Mouse (Mus musculus): ENCODE data around the gene Tulp2. TPM values are rescaled to one million over a fixed set of nuclear protein-coding genes. Genes with fewer than 3 reads are reported as not detected.
"Not testable (repeated sequence)": the region's sequence is repeated elsewhere in the genome, so short reads cannot be mapped to it uniquely, and the experiment has no call there.

Gene Tulp2
- polyA plus RNA-seq, 1 experiment from 2014 or later: 0.54 TPM

DNA sequence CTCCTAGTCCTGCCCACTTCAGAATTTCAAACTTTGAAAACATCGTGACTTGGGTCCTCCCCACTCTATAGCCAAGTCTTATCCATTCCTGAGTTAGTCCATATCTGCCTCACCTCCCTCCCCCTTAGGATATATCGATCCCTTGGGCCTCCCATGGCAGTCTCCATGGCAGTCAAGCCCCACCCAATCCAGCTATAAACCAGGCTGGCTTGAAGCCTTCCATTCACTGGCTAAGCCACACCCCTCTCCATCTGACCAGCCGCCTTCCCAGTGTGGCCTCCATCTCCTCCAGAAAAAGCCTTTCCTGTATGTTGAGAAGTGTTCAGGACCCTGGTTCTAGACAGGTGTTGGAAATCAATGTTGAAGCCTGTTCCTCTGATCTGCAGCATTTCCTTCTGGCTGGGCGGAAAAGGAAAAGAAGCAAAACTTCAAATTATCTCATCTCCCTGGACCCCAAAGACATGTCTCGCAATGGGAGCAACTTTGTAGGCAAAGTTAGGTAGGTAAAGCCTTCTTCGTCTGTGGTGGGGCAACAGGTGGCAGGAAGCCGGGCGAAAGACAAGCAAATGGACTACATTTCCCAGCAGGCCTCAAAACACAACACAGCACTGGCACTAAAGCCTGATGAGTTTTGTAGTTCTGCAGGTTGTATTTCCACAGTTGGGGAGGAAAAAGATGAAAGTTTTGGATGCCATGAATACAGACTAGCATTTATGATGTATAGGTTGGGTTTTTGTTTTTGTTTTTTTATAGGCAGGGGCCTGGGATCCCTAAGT lies 37.9 kb downstream of the Tulp2 start:
- ATAC-seq (ENCODE audit: low FRiP score): no peak
- H3K4me3 ChIP-seq: no peak overlapping the region

GRCm38 (mm10) chr7:45520605-45521004 lies 38.9 kb downstream of the Tulp2 start:
- WGBS: 95% methylated on average over 7 of the region's 7 CpGs
- H3K4me1 ChIP-seq: peaks cover 20% of the 10 kb centered on the region
- H3K27ac ChIP-seq: no peak overlapping the region
- H3K4me2 ChIP-seq (replicated peaks): no peak overlapping the region
- no peaks in the 10 kb centered on the region for H3K9me3 ChIP-seq (replicated peaks)
- no peaks in the 10 kb centered on the region for H3K27me3 ChIP-seq
- peaks cover 2% of the 10 kb centered on the region; the same call in 1 of the 2 replicates for H3K36me3 ChIP-seq
- no peak overlapping the region for H3K9ac ChIP-seq
- ATAC-seq (ENCODE audit: low FRiP score): no peak
- no peak overlapping the region for H3K4me3 ChIP-seq

More for the DNA sequence above, 37.9 kb downstream of the Tulp2 start:
- H3K4me1 ChIP-seq: peaks cover 10% of the 10 kb centered on the region; the same call in 1 of the 2 replicates
- WGBS: 82% methylated on average over 8 of the region's 8 CpGs
- no peaks in the 10 kb centered on the region for H3K27me3 ChIP-seq
- H3K9me3 ChIP-seq (replicated peaks): no peaks in the 10 kb centered on the region
- H3K27ac ChIP-seq: no peak overlapping the region
- H3K9ac ChIP-seq: no peak overlapping the region
- H3K4me2 ChIP-seq (replicated peaks): no peak overlapping the region
- H3K36me3 ChIP-seq: peaks cover 2% of the 10 kb centered on the region; the same call in 1 of the 2 replicates

DNA sequence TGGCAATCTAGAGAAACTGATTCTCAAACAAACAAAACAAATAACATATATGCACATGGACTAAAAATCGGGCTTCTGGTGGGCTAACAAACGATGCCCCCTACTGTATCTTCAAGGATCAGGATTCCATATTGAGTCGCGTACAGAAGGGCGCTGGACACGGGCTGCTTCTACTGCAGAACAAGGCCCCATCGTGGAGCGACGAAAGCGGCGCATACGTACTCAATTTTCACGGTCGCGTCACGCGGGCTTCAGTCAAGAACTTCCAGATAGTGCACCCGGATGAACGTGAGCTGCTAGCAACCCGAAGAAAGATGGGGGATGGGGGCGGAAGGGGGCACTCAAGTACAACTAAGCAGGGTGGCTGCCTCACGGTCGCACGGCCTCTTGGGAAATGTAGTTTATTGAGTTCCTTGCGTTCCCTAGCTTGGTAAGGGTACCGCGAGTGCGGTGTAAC lies 40.1 kb downstream of the Tulp2 start:
- WGBS: under 1% methylated on average over 28 of the region's 28 CpGs
- Histone ChIP-seq H3K4me2 (replicated peaks) (peak overlapping the region; percentile 56), H3K4me3 (peak overlapping the region; percentile 46), H3K27me3 (no peaks in the 10 kb centered on the region), H3K27ac (peak overlapping the region; percentile 87), H3K36me3 (peaks cover 2% of the 10 kb centered on the region; the same call in 1 of the 2 replicates), H3K9ac (peak overlapping the region; percentile 64), H3K4me1 (peaks cover 21% of the 10 kb centered on the region), H3K9me3 (replicated peaks) (no peaks in the 10 kb centered on the region)
- peak; percentile 60 for ATAC-seq (ENCODE audit: low FRiP score)

DNA sequence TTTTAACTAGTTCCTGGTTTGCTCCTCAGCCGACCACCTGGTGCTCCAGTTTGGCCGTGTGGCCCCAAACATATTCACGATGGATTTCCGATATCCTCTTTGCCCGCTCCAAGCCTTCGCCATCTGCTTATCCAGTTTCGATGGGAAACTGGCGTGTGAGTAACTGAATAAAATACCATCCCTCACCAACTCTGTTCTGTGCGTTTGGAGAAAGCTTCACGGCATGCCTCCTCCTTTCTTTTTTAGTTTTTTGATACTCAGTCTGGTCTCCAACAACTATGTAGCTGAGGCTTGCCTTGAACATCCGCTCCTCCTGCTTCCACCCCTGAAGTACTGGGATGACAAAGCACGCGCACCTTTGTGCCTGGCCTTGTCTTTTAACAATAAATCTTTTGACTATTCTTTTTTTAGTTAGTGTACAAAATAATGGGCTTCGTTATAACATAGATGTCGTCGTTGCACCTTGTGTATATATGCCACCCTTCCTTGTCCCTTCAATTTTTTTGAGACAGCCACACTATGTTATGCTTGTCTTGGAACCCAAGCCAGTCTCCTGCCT lies 40.6 kb downstream of the Tulp2 start:
- 57% methylated on average over 16 of the region's 16 CpGs for WGBS
- Histone ChIP-seq H3K36me3 (peaks cover 2% of the 10 kb centered on the region; the same call in 1 of the 2 replicates), H3K9ac (no peak overlapping the region; the same call in 1 of the 2 replicates), H3K9me3 (replicated peaks) (no peaks in the 10 kb centered on the region), H3K4me2 (replicated peaks) (peak overlapping the region; percentile 56), H3K4me1 (peaks cover 21% of the 10 kb centered on the region), H3K27ac (no peak overlapping the region), H3K4me3 (peak overlapping the region; percentile 46), H3K27me3 (no peaks in the 10 kb centered on the region)
- ATAC-seq (ENCODE audit: low FRiP score): no peak

GRCm38 (mm10) chr7:45522957-45523676 lies 41.4 kb downstream of the Tulp2 start:
- no peak for ATAC-seq (ENCODE audit: low FRiP score)
- no peak overlapping the region for H3K27ac ChIP-seq
- no peaks in the 10 kb centered on the region for H3K27me3 ChIP-seq
- peaks cover 21% of the 10 kb centered on the region for H3K4me1 ChIP-seq
- peaks cover 2% of the 10 kb centered on the region; the same call in 1 of the 2 replicates for H3K36me3 ChIP-seq
- H3K9ac ChIP-seq: no peak overlapping the region
- H3K4me2 ChIP-seq (replicated peaks): 0 out of 2 replicates have a peak overlapping the region, but pooled peaks have one; percentile 0
- H3K9me3 ChIP-seq (replicated peaks): no peaks in the 10 kb centered on the region
- 0 out of 2 replicates have a peak overlapping the region, but pooled peaks have one; percentile 10 for H3K4me3 ChIP-seq
- 69% methylated on average over 18 of the region's 18 CpGs for WGBS

DNA sequence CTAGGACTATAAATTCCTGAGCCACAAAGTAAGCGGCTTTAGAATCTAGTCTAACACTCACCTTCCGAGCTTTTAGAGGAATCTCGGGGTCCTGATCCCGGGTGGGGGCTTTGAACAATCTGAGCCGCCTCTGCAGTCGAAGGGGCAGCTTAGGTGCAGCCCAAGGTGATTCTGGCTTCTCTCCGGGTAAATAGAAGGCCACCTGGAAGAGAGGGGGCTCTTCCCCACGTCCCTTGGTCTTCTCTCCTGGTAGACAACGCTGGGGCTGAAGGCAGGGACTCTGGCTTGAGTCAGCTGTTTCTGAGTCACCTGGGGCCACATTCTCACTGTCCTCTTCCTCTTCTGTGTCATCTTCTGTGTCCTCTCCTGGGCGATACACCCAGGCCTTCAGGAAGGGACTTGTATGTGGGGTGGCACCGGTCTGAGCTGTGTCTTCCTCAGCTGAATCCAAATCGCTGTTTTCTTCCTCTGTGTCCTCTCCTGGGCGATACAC lies 42.0 kb downstream of the Tulp2 start:
- no peak overlapping the region for H3K27ac ChIP-seq
- H3K9me3 ChIP-seq (replicated peaks): no peaks in the 10 kb centered on the region
- 85% methylated on average over 13 of the region's 13 CpGs for WGBS
- peaks cover 2% of the 10 kb centered on the region; the same call in 1 of the 2 replicates for H3K36me3 ChIP-seq
- ATAC-seq (ENCODE audit: low FRiP score): no peak
- H3K4me3 ChIP-seq: 0 out of 2 replicates have a peak overlapping the region, but pooled peaks have one; percentile 10
- H3K4me2 ChIP-seq (replicated peaks): peak overlapping the region; percentile 0; the same call in 1 of the 2 replicates
- H3K27me3 ChIP-seq: no peaks in the 10 kb centered on the region
- H3K4me1 ChIP-seq: peaks cover 21% of the 10 kb centered on the region
- no peak overlapping the region for H3K9ac ChIP-seq

- Histone ChIP-seq H3K4me1 (peaks cover 25% of the 10 kb centered on the region), H3K9ac (peak overlapping the region; percentile 85), H3K9me3 (replicated peaks) (no peaks in the 10 kb centered on the region), H3K4me3 (peak overlapping the region; percentile 70), H3K27me3 (peaks cover 3% of the 10 kb centered on the region; the same call in 1 of the 2 replicates), H3K4me2 (replicated peaks) (peak overlapping the region; percentile 85), H3K36me3 (peaks cover 2% of the 10 kb centered on the region; the same call in 1 of the 2 replicates), H3K27ac (peak overlapping the region; percentile 78; the same call in 1 of the 2 replicates)
- ATAC-seq (ENCODE audit: low FRiP score): no peak
- WGBS: 28% methylated on average over 12 of the region's 12 CpGs
These were observed 43.4 kb downstream of the Tulp2 start for GRCm38 (mm10) chr7:45524841-45525621.

- Histone ChIP-seq H3K9ac (peak within 1 kb of the TSS; percentile 85), H3K27me3 (peaks cover 3% of the 10 kb centered on the region; the same call in 1 of the 2 replicates), H3K9me3 (replicated peaks) (no peaks in the 10 kb centered on the region), H3K27ac (peak within 1 kb of the TSS; percentile 78), H3K4me2 (replicated peaks) (peak within 1 kb of the TSS; percentile 85), H3K36me3 (peaks cover 2% of the 10 kb centered on the region; the same call in 1 of the 2 replicates), H3K4me1 (peaks cover 25% of the 10 kb centered on the region), H3K4me3 (peak within 1 kb of the TSS; percentile 70)
- peak; percentile 78 for ATAC-seq (ENCODE audit: low FRiP score)
- under 1% methylated on average over 54 of the region's 54 CpGs for WGBS
These were observed 44.3 kb downstream of the Tulp2 start, which contains the start of the genes Ppp1r15a and Plekha4 for GRCm38 (mm10) chr7:45525809-45526473. Ppp1r15a (minus strand) TSS chr7:45526268. Plekha4 (plus strand) TSS chr7:45526330.

- peak; percentile 48; the same call in 1 of the 2 replicates for ATAC-seq (ENCODE audit: low FRiP score)
- Histone ChIP-seq H3K4me3 (peak overlapping the region; percentile 70), H3K27ac (peak overlapping the region; percentile 66), H3K27me3 (peaks cover 3% of the 10 kb centered on the region; the same call in 1 of the 2 replicates), H3K4me1 (peaks cover 25% of the 10 kb centered on the region), H3K9ac (peak overlapping the region; percentile 85), H3K9me3 (replicated peaks) (no peaks in the 10 kb centered on the region), H3K4me2 (replicated peaks) (peak overlapping the region; percentile 85), H3K36me3 (peaks cover 2% of the 10 kb centered on the region; the same call in 1 of the 2 replicates)
- WGBS: 26% methylated on average over 7 of the region's 7 CpGs
These were observed 44.9 kb downstream of the Tulp2 start for GRCm38 (mm10) chr7:45526474-45527120.

DNA sequence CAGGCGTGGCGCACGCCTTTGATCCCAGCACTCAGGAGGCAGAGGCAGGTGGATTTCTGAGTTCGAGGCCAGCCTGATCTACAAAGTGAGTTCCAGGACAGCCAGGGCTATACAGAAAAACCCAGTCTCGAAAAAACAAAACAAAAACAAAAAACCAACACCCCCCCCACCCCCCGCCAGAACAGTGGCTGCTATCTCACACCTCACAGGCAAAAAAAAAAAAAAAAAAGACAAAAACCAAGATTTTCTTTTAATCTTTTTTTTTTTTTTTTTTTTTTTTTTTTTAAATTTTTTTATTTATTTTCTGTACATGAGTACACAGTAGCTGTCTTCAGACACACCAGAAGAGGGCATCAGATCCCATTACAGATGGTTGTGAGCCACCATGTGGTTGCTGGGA lies 45.5 kb downstream of the Tulp2 start:
- H3K27me3 ChIP-seq; H3K4me2 ChIP-seq (replicated peaks); H3K9me3 ChIP-seq (replicated peaks); H3K36me3 ChIP-seq; ATAC-seq (ENCODE audit: low FRiP score); H3K4me3 ChIP-seq; H3K9ac ChIP-seq; H3K27ac ChIP-seq: not testable (repeated sequence)
- WGBS: 89% methylated on average over 6 of the region's 6 CpGs
- H3K4me1 ChIP-seq: peaks cover 25% of the 10 kb centered on the region
